Mouse (Mus musculus) cerebellum, adult 2 months (tissue): Measurements from ENCODE around the gene Mef2b.

Experiments
- CTCF ChIP-seq: fragments of 200-500 bp; IDR thresholded peaks from 2 replicates; pipeline ENCODE4 v1.5.1; 2011; ENCODE audit warnings: low read depth, mild to moderate bottlenecking, control low read depth, low read length, moderate library complexity, borderline replicate concordance; ENCODE audit not compliant: insufficient read depth
- POLR2A ChIP-seq: fragments of 200-500 bp; IDR thresholded peaks from 2 replicates; pipeline ENCODE4 v1.6.1; 2011; ENCODE audit warnings: low read length, control low read depth, borderline replicate concordance; ENCODE audit not compliant: insufficient read depth

DNA sequence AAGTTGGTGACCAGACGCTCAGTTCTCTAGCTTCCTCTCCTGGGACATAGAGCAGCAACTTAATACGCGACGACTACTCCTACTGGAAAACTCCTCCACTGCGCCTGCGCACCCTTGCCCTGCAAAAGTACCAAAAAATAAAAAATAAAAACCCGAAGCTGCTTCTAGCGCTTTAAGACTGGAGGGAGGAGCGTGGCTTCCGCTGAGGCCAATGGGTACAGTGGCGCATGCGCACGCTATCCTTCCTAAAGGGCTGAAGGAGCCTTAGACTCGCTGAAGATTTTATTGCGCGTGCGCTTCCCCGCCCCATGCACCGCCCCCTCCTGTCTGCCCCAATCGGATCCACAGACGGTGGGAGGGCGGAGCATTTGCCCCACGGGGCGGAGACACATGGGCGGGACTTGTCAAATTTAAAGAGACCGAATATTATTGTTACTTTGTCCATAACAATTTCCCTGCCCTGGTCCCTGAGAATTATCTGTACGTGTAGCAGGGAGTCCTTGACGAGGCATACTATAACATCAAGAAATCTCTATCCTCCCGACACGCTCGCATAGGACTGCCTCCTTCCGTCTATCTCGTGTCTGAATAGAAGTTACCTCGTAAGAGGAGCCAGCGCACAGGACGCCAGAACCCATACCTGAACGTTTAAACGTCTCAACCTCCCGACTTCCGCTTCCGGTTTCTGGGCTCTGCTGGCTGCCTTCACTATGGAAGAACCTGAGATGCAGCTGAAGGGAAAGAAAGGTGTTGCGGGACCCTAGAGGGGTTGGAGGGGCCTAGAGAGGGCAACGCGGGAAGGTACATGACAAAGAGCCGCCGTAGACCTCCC, at the start of gene Mef2b, which contains the start of the genes Rfxank and Borcs8:
- TF ChIP-seq CTCF (no peak), POLR2A (peak; percentile 82; the same call in 1 of the 2 replicates)
